Mouse (Mus musculus) limb, embryonic 10.5 days (tissue): Measurements from ENCODE around the gene Pak7. TPM values are rescaled to one million over a fixed set of nuclear protein-coding genes. Genes with fewer than 3 reads are reported as not detected.

ENCODE experiments used
- DNase-seq: peaks from one replicate; pipeline ENCODE4 v3.0.0-alpha.2; 2017; ENCODE audit warnings: low spot score
- H3K27ac ChIP-seq: fragments of 300-500 bp; sonication (generic); 2 replicates; pipeline ENCODE4 v1.5.1; 2016; ENCODE audit warnings: mild to moderate bottlenecking
- H3K27me3 ChIP-seq: fragments of 300-500 bp; sonication (generic); 2 replicates; pipeline ENCODE4 v1.6.1; 2016; ENCODE audit warnings: low read depth, mild to moderate bottlenecking; ENCODE audit not compliant: poor library complexity, severe bottlenecking
- H3K36me3 ChIP-seq: fragments of 300-500 bp; sonication (generic); 2 replicates; pipeline ENCODE4 v1.6.1; 2016; ENCODE audit warnings: mild to moderate bottlenecking, moderate library complexity
- H3K4me1 ChIP-seq: fragments of 300-500 bp; sonication (generic); 2 replicates; pipeline ENCODE4 v1.6.1; 2016
- H3K4me3 ChIP-seq: fragments of 300-500 bp; sonication (generic); 2 replicates; pipeline ENCODE4 v1.5.1; 2016; ENCODE audit warnings: mild to moderate bottlenecking, moderate library complexity
- H3K9me3 ChIP-seq: fragments of 300-500 bp; sonication (generic); replicated peaks from 2 replicates; pipeline ENCODE4 v1.6.1; 2016; ENCODE audit warnings: mild to moderate bottlenecking
- WGBS: fragments of 180-500 bp; shearing (Covaris S2); methylation state at CpG from one replicate; pipeline ENCODE4 v1.1.7; 2016; 5-methylcytosine and 5-hydroxymethylcytosine counted together
- polyA plus RNA-seq: library from polyadenylated mRNA; unstranded; fragments of >200 nt; fragmentation: Nextera tagmentation; extraction: Ambion mirVana; gene quantifications from 2 replicates; pipeline ENCODE4 v1.2.1, GENCODE M21; 2016

Pak7 gene
- polyA plus RNA-seq, 1 experiment from 2014 or later, result 1.3 TPM

DNA sequence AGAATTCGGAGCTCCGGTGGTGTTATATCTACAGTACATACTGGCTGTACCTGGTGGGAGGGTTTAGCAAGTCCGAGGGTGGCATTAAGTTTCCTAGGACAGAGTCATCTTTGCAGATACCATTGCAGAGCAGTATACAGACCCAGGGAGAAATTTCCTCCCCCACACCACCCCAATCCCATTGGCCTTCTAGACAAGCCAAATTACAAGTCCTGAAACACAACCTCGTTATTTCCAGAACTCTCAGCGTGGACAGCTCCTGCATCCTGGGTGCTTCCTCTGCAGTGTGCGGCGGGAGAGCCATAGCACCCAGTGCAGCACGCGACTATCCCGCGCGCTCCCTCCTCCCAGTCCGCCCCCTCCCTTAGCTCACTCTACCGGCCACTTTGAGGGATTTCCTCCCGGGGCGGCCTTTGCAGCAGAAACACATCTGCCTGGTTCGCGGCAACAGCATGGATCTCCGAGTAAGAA is 329.9 kb downstream of the Pak7 start:
- DNase-seq, result peak; percentile 45
- Histone ChIP-seq H3K4me3 (peak overlapping the region; percentile 36), H3K27ac (no peak overlapping the region), H3K36me3 (no peaks in the 10 kb centered on the region), H3K4me1 (peaks cover 24% of the 10 kb centered on the region), H3K27me3 (peaks cover 53% of the 10 kb centered on the region), H3K9me3 (no peaks in the 10 kb centered on the region)
- WGBS, result 6% methylated on average over 19 of the region's 19 CpGs

DNA sequence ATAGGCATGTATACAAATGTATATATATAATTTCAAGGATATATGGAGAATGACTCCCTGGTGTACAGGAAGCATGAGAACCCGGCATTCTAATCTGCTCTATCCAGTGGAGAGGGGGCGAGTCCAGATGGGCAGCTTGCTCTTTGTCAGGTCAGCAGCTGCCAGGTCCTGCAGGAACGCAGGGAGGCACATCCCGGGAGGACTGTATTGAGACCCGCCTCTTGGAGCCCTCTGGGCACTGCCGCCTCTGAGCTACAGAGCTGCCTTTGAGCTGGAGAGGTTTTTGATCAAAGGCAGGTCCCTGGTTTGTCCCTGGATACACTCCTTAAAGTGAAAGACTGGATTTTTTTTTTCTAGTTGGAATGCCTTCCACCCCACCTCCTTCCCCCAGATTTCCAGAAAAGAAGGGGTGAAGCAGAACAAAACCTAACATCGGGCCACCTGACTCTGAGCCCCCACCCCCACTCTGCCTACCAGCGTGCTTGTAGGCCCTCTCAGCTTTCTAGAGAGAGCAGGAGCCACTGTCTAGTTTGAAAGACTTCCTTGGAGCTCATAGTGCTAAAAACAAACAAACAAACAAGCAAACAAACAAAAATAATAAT is 336.0 kb downstream of the Pak7 start, which contains the start of gene Lamp5:
Gene Lamp5 (plus strand): TSS at position 552 of the 602 bp plus-strand sequence.
- H3K9me3 ChIP-seq, result no peaks in the 10 kb centered on the region
- H3K4me1 ChIP-seq, result peaks cover 16% of the 10 kb centered on the region
- peak within 1 kb of the TSS; percentile 45 for H3K4me3 ChIP-seq
- peak; percentile 36 for DNase-seq
- WGBS, result 1% methylated on average over 8 of the region's 8 CpGs
- H3K27me3 ChIP-seq, result peaks cover 35% of the 10 kb centered on the region
- H3K36me3 ChIP-seq, result no peaks in the 10 kb centered on the region
- no peak within 1 kb of the TSS for H3K27ac ChIP-seq

DNA sequence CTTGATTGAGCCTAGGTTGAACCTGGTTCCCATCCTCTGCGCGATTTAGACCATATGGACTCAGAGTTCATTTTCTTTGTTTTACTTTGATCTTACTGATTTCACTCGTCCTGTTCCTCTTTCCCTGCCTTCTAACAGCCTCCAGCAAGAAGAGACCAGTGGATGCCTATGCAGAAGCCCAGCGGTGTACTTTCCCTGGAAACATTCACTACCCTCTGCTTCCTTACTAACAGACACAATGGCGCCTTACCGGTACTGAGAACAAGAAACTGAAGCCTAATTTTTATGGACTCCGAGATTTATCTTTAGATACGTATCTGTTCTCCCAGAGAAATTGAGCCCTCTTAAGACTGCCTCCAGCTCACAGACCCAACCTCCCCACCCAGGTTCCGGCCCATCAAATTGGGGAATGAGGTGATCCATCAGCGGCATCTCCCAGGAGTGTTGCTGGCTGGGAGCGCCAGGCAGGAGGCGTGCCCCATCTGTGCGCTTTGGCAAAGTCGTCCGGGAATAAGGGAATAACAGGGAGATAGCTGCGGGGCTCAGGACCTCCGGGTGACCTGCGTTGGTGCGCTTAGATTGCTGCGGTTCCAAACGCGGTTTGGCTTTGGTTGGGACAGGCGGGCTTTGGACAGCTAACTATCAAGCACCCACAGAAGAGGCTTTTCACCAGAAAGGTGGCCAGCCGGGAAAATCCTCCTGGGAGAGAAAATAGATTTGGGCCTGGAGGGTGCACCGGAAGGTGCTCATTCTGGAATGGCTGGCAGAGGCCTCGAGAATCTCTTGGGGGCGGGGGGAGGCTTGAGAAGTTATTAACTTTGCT is 336.8 kb downstream of the Pak7 start:
- 16% methylated on average over 27 of the region's 27 CpGs for WGBS
- H3K27me3 ChIP-seq, result peaks cover 33% of the 10 kb centered on the region
- DNase-seq, result peak; percentile 49

DNA sequence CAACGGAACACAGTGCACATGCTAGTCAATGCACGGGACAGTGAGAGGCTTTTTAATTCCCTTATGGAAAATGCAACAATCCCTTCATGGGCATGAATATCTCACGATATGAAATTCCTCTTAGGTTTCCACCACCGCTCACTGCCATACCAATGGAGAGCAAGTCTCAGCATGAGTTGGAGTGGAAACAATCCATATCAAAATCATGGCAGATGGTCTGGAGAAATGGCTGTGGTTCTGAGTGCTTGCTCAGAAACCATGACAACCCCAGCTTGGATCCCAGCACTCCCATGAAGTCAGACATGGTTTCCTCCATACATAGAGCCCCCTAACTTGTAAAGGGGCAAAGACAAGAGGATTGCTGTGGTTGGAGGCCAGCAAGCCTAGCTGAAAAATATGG is 339.3 kb downstream of the Pak7 start:
- DNase-seq, result no peak
- Histone ChIP-seq H3K4me3 (no peak overlapping the region), H3K4me1 (peaks cover 16% of the 10 kb centered on the region), H3K27me3 (peaks cover 33% of the 10 kb centered on the region), H3K36me3 (no peaks in the 10 kb centered on the region), H3K9me3 (no peaks in the 10 kb centered on the region), H3K27ac (no peak overlapping the region)
- WGBS, result 94% methylated on average over 4 of the region's 4 CpGs

More for the DNA sequence above, 336.8 kb downstream of the Pak7 start:
- Histone ChIP-seq H3K4me1 (peaks cover 16% of the 10 kb centered on the region), H3K9me3 (no peaks in the 10 kb centered on the region), H3K4me3 (peak overlapping the region; percentile 45), H3K27ac (no peak overlapping the region), H3K36me3 (no peaks in the 10 kb centered on the region)

Other genes with a start within 250 kb of the Pak7 start
- 0.28 and 0.29 TPM in 2 replicates for gene Ankef1, start 113.9 kb upstream of the Pak7 start, polyA plus RNA-seq